Mouse (Mus musculus): ENCODE results near the gene Aqp9. TPM values are rescaled to one million over a fixed set of nuclear protein-coding genes. Genes with fewer than 3 reads are reported as not detected.
A peak's percentile ranks its signal among the peaks of the same experiment; 100 is the strongest.
"Not testable (repeated sequence)": the region's sequence is repeated elsewhere in the genome, so short reads cannot be mapped to it uniquely, and the experiment has no call there.

Gene Aqp9
- polyA plus RNA-seq, 1 experiment from 2014 or later, result not detected

GRCm38 (mm10) chr9:71135073-71135472 lies 33.4 kb downstream of the Aqp9 start:
- DNase-seq (ENCODE audit: low spot score) (no peak), ATAC-seq (ENCODE audit: low FRiP score) (no peak)
- Histone ChIP-seq H3K27me3 (ENCODE audit: control insufficient read depth, insufficient read depth, low read length) (no peaks in the 10 kb centered on the region), H3K4me2 (replicated peaks; ENCODE audit: low read depth, low read length) (no peak overlapping the region), H3K9me3 (ENCODE audit: control insufficient read depth, low read length) (no peaks in the 10 kb centered on the region), H3K9ac (ENCODE audit: low read depth, low read length) (no peak overlapping the region), H3K4me3 (ENCODE audit: low read depth, low read length) (no peak overlapping the region), H3K4me1 (replicated peaks; ENCODE audit: control insufficient read depth, insufficient read depth, low read length) (no peaks in the 10 kb centered on the region), H3K27ac (ENCODE audit: low read depth, low read length) (no peak overlapping the region), H3K36me3 (ENCODE audit: control insufficient read depth, insufficient read depth, low read length) (no peaks in the 10 kb centered on the region)
- 68% methylated on average over 5 of the region's 5 CpGs for WGBS

- Histone ChIP-seq H3K36me3 (ENCODE audit: control insufficient read depth, insufficient read depth, low read length) (no peaks in the 10 kb centered on the region), H3K4me1 (replicated peaks; ENCODE audit: control insufficient read depth, insufficient read depth, low read length) (no peaks in the 10 kb centered on the region), H3K4me2 (replicated peaks; ENCODE audit: low read depth, low read length) (no peak overlapping the region), H3K27me3 (ENCODE audit: control insufficient read depth, insufficient read depth, low read length) (no peaks in the 10 kb centered on the region), H3K9me3 (ENCODE audit: control insufficient read depth, low read length) (no peaks in the 10 kb centered on the region), H3K4me3 (ENCODE audit: low read depth, low read length) (no peak overlapping the region), H3K9ac (ENCODE audit: low read depth, low read length) (no peak overlapping the region), H3K27ac (ENCODE audit: low read depth, low read length) (no peak overlapping the region)
- whole genome bisulfite sequencing, result 87% methylated on average over 5 of the region's 5 CpGs
- ATAC-seq (ENCODE audit: low FRiP score) (no peak), DNase-seq (ENCODE audit: low spot score) (no peak)
Observed at GRCm38 (mm10) chr9:71133190-71133589, 35.3 kb downstream of the Aqp9 start.

- no peak overlapping the region for H3K4me3 ChIP-seq (ENCODE audit: low read depth, low read length)
- WGBS, result 78% methylated on average over 5 of the region's 5 CpGs
- no peaks in the 10 kb centered on the region for H3K27me3 ChIP-seq (ENCODE audit: control insufficient read depth, insufficient read depth, low read length)
- DNase-seq (ENCODE audit: low spot score) (no peak), ATAC-seq (ENCODE audit: low FRiP score) (no peak)
- no peaks in the 10 kb centered on the region for H3K9me3 ChIP-seq (ENCODE audit: control insufficient read depth, low read length)
- H3K4me2 ChIP-seq (replicated peaks; ENCODE audit: low read depth, low read length), result no peak overlapping the region
- no peak overlapping the region for H3K27ac ChIP-seq (ENCODE audit: low read depth, low read length)
- H3K9ac ChIP-seq (ENCODE audit: low read depth, low read length), result no peak overlapping the region
- H3K4me1 ChIP-seq (replicated peaks; ENCODE audit: control insufficient read depth, insufficient read depth, low read length), result no peaks in the 10 kb centered on the region
- H3K36me3 ChIP-seq (ENCODE audit: control insufficient read depth, insufficient read depth, low read length), result no peaks in the 10 kb centered on the region
Observed at GRCm38 (mm10) chr9:71131822-71132221, 36.7 kb downstream of the Aqp9 start.

- DNase-seq (ENCODE audit: low spot score) (peak; percentile 71), ATAC-seq (ENCODE audit: low FRiP score) (no peak)
- H3K36me3 ChIP-seq (ENCODE audit: control insufficient read depth, insufficient read depth, low read length), result no peaks in the 10 kb centered on the region
- no peaks in the 10 kb centered on the region for H3K4me1 ChIP-seq (replicated peaks; ENCODE audit: control insufficient read depth, insufficient read depth, low read length)
- H3K4me2 ChIP-seq (replicated peaks; ENCODE audit: low read depth, low read length), result no peak overlapping the region
- no peaks in the 10 kb centered on the region for H3K27me3 ChIP-seq (ENCODE audit: control insufficient read depth, insufficient read depth, low read length)
- no peak overlapping the region for H3K9ac ChIP-seq (ENCODE audit: low read depth, low read length)
- H3K4me3 ChIP-seq (ENCODE audit: low read depth, low read length), result no peak overlapping the region
- WGBS, result 69% methylated on average over 5 of the region's 5 CpGs
- H3K9me3 ChIP-seq (ENCODE audit: control insufficient read depth, low read length), result no peaks in the 10 kb centered on the region
- no peak overlapping the region for H3K27ac ChIP-seq (ENCODE audit: low read depth, low read length)
Observed at GRCm38 (mm10) chr9:71128911-71129310, 39.6 kb downstream of the Aqp9 start.

GRCm38 (mm10) chr9:71126205-71126604 lies 42.3 kb downstream of the Aqp9 start:
- no peaks in the 10 kb centered on the region for H3K4me1 ChIP-seq (replicated peaks; ENCODE audit: control insufficient read depth, insufficient read depth, low read length)
- H3K9ac ChIP-seq (ENCODE audit: low read depth, low read length), result no peak overlapping the region
- WGBS, result 42% methylated on average over 2 of the region's 2 CpGs
- DNase-seq (ENCODE audit: low spot score) (no peak), ATAC-seq (ENCODE audit: low FRiP score) (no peak)
- no peak overlapping the region for H3K4me2 ChIP-seq (replicated peaks; ENCODE audit: low read depth, low read length)
- H3K27me3 ChIP-seq (ENCODE audit: control insufficient read depth, insufficient read depth, low read length), result no peaks in the 10 kb centered on the region
- H3K36me3 ChIP-seq (ENCODE audit: control insufficient read depth, insufficient read depth, low read length), result no peaks in the 10 kb centered on the region
- H3K4me3 ChIP-seq (ENCODE audit: low read depth, low read length), result no peak overlapping the region
- no peaks in the 10 kb centered on the region for H3K9me3 ChIP-seq (ENCODE audit: control insufficient read depth, low read length)
- no peak overlapping the region for H3K27ac ChIP-seq (ENCODE audit: low read depth, low read length)

- H3K4me2 ChIP-seq (replicated peaks; ENCODE audit: low read depth, low read length); ATAC-seq (ENCODE audit: low FRiP score); H3K9me3 ChIP-seq (ENCODE audit: control insufficient read depth, low read length); H3K27ac ChIP-seq (ENCODE audit: low read depth, low read length); H3K27me3 ChIP-seq (ENCODE audit: control insufficient read depth, insufficient read depth, low read length); H3K36me3 ChIP-seq (ENCODE audit: control insufficient read depth, insufficient read depth, low read length); H3K4me1 ChIP-seq (replicated peaks; ENCODE audit: control insufficient read depth, insufficient read depth, low read length); H3K9ac ChIP-seq (ENCODE audit: low read depth, low read length); H3K4me3 ChIP-seq (ENCODE audit: low read depth, low read length); DNase-seq (ENCODE audit: low spot score): not testable (repeated sequence)
- WGBS, result 83% methylated on average over 7 of the region's 8 CpGs
Observed at GRCm38 (mm10) chr9:71123095-71123494, 45.4 kb downstream of the Aqp9 start.

- no peaks in the 10 kb centered on the region for H3K4me1 ChIP-seq (replicated peaks; ENCODE audit: control insufficient read depth, insufficient read depth, low read length)
- no peaks in the 10 kb centered on the region for H3K36me3 ChIP-seq (ENCODE audit: control insufficient read depth, insufficient read depth, low read length)
- no peak overlapping the region for H3K27ac ChIP-seq (ENCODE audit: low read depth, low read length)
- no peaks in the 10 kb centered on the region for H3K27me3 ChIP-seq (ENCODE audit: control insufficient read depth, insufficient read depth, low read length)
- ATAC-seq (ENCODE audit: low FRiP score) (no peak), DNase-seq (ENCODE audit: low spot score) (no peak)
- no peak overlapping the region for H3K4me3 ChIP-seq (ENCODE audit: low read depth, low read length)
- 87% methylated on average over 9 of the region's 9 CpGs for WGBS
- no peak overlapping the region for H3K4me2 ChIP-seq (replicated peaks; ENCODE audit: low read depth, low read length)
- no peak overlapping the region for H3K9ac ChIP-seq (ENCODE audit: low read depth, low read length)
- H3K9me3 ChIP-seq (ENCODE audit: control insufficient read depth, low read length), result no peaks in the 10 kb centered on the region
Observed at GRCm38 (mm10) chr9:71120924-71121323, 47.6 kb downstream of the Aqp9 start.

- H3K27me3 ChIP-seq (ENCODE audit: control insufficient read depth, insufficient read depth, low read length), result no peaks in the 10 kb centered on the region
- whole genome bisulfite sequencing, result 88% methylated on average over 6 of the region's 6 CpGs
- no peaks in the 10 kb centered on the region for H3K4me1 ChIP-seq (replicated peaks; ENCODE audit: control insufficient read depth, insufficient read depth, low read length)
- no peaks in the 10 kb centered on the region for H3K9me3 ChIP-seq (ENCODE audit: control insufficient read depth, low read length)
- H3K4me3 ChIP-seq (ENCODE audit: low read depth, low read length), result no peak overlapping the region
- no peaks in the 10 kb centered on the region for H3K36me3 ChIP-seq (ENCODE audit: control insufficient read depth, insufficient read depth, low read length)
- no peak overlapping the region for H3K27ac ChIP-seq (ENCODE audit: low read depth, low read length)
- DNase-seq (ENCODE audit: low spot score) (no peak), ATAC-seq (ENCODE audit: low FRiP score) (no peak)
- H3K4me2 ChIP-seq (replicated peaks; ENCODE audit: low read depth, low read length), result no peak overlapping the region
- H3K9ac ChIP-seq (ENCODE audit: low read depth, low read length), result no peak overlapping the region
Observed at GRCm38 (mm10) chr9:71113166-71113565, 55.3 kb downstream of the Aqp9 start.

GRCm38 (mm10) chr9:71103521-71103920 lies 65.0 kb downstream of the Aqp9 start:
- H3K4me1 ChIP-seq (replicated peaks; ENCODE audit: control insufficient read depth, insufficient read depth, low read length), result no peaks in the 10 kb centered on the region
- no peaks in the 10 kb centered on the region for H3K9me3 ChIP-seq (ENCODE audit: control insufficient read depth, low read length)
- H3K27ac ChIP-seq (ENCODE audit: low read depth, low read length), result no peak overlapping the region
- no peak overlapping the region for H3K9ac ChIP-seq (ENCODE audit: low read depth, low read length)
- H3K27me3 ChIP-seq (ENCODE audit: control insufficient read depth, insufficient read depth, low read length), result no peaks in the 10 kb centered on the region
- WGBS, result 85% methylated on average over 5 of the region's 5 CpGs
- no peak overlapping the region for H3K4me3 ChIP-seq (ENCODE audit: low read depth, low read length)
- H3K36me3 ChIP-seq (ENCODE audit: control insufficient read depth, insufficient read depth, low read length), result no peaks in the 10 kb centered on the region
- no peak for DNase-seq (ENCODE audit: low spot score)
- H3K4me2 ChIP-seq (replicated peaks; ENCODE audit: low read depth, low read length), result no peak overlapping the region
- ATAC-seq (ENCODE audit: low FRiP score), result no peak
